Mouse (Mus musculus): ENCODE results near the gene Pgs1.

Gene Pgs1

GRCm38 (mm10) chr11:118003176-118003575 is 17.1 kb downstream of the Pgs1 start:
- DNase-seq (ENCODE audit: low read depth), result no peak

- DNase-seq (ENCODE audit: low read depth), result no peak
Measured at GRCm38 (mm10) chr11:118003718-118004117, 17.6 kb downstream of the Pgs1 start.

- DNase-seq (ENCODE audit: low read depth), result no peak
Measured at GRCm38 (mm10) chr11:118004217-118004616, 18.1 kb downstream of the Pgs1 start.

- DNase-seq (ENCODE audit: low read depth), result no peak
Measured at GRCm38 (mm10) chr11:118007460-118008143, 21.5 kb downstream of the Pgs1 start.

GRCm38 (mm10) chr11:118008144-118008805 is 22.2 kb downstream of the Pgs1 start:
- DNase-seq (ENCODE audit: low read depth), result no peak

GRCm38 (mm10) chr11:118008843-118009242 is 22.8 kb downstream of the Pgs1 start:
- DNase-seq (ENCODE audit: low read depth), result no peak

- DNase-seq (ENCODE audit: low read depth), result no peak
Measured at GRCm38 (mm10) chr11:118009865-118010571, 23.9 kb downstream of the Pgs1 start.

DNA sequence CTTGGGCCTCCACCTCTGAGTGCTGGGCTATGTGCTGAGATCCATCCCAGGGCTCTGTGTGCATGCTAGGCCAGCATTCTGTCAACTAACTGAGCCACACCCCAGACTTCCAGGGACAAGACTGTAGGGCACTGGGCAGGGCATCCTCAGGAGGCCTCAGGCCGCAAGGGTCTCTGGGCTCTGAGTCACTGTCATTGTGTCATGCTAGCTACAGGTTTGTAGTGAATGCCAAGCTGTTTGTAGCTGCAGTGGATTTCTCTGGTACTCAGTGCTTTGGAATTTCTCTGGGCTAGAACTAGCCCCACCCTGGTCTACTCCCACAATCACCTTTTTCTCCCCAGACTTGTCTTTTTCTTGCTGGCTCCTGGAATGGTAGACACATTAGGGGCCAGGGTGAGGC is 26.5 kb downstream of the Pgs1 start:
- no peak for DNase-seq (ENCODE audit: low read depth)

- no peak for DNase-seq (ENCODE audit: low read depth)
Measured at GRCm38 (mm10) chr11:118013339-118013738, 27.2 kb downstream of the Pgs1 start.

- no peak for DNase-seq (ENCODE audit: low read depth)
Measured at GRCm38 (mm10) chr11:118014391-118014995, 28.4 kb downstream of the Pgs1 start.

- no peak for DNase-seq (ENCODE audit: low read depth)
Measured at GRCm38 (mm10) chr11:118015381-118016145, 29.5 kb downstream of the Pgs1 start.

DNA sequence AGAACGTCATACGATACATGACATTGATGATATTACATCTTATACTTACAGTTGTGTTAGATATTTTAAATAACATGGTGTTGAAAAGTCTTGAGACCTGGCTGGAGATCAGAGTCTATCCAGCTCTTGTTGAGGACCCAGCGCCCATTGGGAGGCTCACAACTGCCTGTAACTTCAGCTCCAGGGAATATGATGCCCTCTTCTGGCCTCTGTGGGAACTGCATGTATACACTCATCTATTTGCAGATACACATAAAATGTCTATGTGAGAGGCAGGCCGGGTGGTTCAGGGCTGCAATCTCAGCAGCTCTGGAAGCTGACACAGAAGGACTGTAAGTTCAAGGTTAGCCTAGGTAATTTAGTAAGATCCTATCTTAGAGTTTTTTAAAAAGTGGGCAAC is 32.2 kb downstream of the Pgs1 start:
- DNase-seq (ENCODE audit: low read depth), result no peak

- peak; percentile 41 for DNase-seq (ENCODE audit: low read depth)
Measured at GRCm38 (mm10) chr11:118021806-118022205, 35.7 kb downstream of the Pgs1 start.

DNA sequence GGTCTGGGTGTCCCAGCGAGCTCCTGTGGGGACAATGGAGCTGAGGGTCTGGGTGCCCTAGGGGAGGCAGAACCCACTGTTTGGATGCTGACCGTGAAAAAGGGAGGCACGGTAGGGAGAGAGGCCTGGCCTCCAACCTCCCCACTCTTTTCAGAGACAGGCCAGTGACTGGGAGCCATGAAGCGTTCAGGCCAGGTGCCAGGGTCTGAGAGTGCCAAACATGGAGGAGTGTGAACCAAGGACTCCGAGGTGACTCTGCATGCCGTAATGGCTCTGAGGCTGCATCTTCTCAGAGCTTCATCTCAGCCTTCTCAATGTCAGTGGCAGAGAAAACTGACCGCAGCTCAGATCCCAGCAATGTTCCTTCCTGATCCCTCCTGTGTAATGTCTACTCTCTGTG is 37.4 kb downstream of the Pgs1 start:
- no peak for DNase-seq (ENCODE audit: low read depth)

DNA sequence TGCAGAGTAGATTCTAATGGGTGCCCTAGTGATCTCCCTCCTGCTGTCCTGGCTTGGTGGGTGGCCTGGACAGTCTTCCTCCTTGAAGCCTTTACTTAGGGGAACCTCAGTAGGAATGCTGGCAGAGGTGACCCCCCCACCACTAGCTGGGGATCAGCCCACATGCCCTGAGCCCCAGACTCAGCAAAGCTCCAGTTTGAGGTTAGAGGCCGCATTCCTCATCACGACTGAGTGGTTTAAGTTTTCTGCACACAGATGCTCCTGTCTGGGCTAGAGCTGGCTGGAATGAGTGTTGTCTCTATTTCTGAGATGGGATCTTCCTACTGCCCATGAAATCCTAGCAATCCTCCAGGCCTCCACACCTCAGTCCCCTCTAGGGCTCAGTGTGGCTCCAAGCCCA is 38.0 kb downstream of the Pgs1 start:
- no peak for DNase-seq (ENCODE audit: low read depth)

DNA sequence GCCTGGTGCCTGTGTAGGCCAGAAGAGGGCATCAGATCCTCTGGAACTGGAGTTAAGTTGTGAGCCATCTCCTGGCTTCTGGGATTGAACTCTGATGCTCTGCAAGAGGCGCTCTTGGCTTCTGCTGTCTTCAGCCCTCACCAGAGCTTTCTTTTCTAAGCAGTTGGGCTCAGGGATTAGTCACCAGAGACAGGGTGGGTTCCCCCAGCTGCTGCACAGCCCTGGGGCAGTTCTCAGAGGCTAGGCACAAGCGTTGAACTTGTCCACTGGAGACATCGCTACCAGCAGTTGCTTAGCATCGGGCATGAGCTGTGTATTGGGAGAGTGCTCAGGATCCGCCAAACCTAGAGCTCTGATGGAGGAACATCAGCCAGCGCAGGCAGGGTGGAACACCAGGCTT is 43.1 kb downstream of the Pgs1 start:
- DNase-seq (ENCODE audit: low read depth), result no peak

DNA sequence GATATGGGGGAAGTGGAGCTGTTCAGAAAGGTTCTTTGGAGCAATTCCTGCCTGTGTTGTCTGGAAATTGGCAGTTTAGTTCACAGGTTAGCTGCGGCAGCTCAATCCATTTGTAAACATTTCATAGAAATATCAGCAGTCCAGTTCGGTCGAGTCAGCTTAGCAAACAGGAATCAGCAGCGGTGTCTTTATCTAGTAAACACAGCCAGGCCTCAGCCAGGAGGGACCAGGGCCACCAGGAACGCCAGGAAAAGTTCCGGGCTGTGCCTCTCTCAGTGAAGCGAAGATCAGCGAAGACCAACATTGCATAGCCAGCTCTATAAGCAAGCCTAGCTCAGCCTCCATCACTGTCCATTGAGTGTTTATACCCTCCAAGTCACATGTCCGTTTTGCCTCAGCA is 45.0 kb downstream of the Pgs1 start:
- no peak for DNase-seq (ENCODE audit: low read depth)

GRCm38 (mm10) chr11:118034395-118034794 is 48.3 kb downstream of the Pgs1 start:
- no peak for DNase-seq (ENCODE audit: low read depth)

GRCm38 (mm10) chr11:118035068-118035467 is 49.0 kb downstream of the Pgs1 start:
- DNase-seq (ENCODE audit: low read depth), result no peak

DNA sequence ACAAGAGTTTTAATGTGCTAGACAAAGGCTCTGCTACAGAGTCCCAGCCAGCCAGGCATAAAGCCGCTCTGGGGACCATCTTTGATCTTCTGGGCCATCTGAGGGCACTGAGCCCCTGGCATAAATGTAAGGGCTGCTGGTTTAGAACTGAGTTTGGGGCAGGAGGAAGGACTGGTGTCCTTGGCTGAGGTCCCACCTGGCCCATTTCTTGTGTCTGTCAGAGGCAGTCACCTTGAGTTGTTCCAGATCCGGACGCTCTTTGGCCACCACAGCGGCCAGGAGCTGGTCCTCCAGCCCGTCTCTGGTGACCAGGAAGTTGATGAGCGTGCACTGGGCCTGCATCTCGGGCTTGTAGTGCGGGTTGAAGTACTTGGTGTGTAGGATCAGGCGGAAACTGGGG is 56.7 kb downstream of the Pgs1 start:
- DNase-seq (ENCODE audit: low read depth), result no peak

DNA sequence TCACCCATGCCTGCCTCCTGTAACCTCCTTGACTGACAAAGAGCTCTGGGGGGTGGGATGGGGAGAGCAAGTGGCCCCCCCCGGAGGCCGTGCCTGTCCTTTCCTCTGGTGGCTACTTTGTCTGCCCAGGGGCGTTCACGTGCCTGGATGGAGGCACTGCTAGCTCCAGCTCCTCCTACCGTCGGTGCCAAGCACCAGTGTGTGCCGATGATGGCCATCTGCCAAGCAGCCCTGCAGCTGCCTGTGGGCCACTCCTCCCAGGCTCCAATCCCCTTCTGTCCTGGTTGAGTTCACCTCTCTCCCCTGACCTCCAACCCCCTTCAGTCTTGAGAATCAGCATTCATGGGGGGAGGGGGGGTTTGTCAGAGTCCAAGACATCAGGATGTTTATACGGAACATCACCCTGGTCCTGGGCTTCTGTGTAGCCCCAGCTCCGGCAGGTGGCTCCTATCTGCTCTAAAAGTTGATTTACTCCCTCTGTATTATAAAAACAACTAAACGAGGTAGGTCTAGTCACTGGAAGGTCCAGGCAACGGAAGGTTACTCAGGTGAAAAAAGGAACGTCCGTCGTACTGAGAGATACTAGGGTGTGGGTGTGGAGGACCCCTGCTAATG is 57.3 kb downstream of the Pgs1 start:
- DNase-seq (ENCODE audit: low read depth), result no peak

GRCm38 (mm10) chr11:118049641-118050040 is 63.5 kb downstream of the Pgs1 start:
- no peak for DNase-seq (ENCODE audit: low read depth)

Data from c-Kit-positive CD71-positive TER-119-negative erythroid progenitor cells, embryonic 14.5 days (primary cell).